ENCODE assay signal across 27 mouse cellular contexts in the genomic region with DNA sequence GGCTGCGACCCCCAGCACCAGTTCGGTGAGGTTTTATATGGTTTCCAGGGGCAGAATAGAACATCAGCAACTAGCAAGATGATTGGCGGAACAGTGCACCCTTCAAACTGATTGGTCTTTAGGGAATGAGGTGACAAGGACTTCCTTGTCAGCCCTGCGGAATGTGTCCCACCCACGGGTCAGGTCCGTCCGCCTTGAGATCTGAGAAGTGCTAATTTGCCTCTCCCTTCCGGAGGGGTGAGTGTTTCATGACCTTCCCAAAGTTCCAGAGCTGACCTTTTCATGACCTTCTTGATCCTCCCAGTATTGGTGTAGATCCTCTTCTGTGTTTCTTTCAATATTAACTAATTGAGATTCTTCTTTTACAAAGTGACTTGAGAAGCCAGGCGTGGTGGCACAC.
"Had no signal": no experiment of that assay in that cellular context is flagged by ENCODE, and none has a peak within 500 bp of the region (broad histone marks: within the 10 kb centered on the region; RNA-seq: fewer than 3 reads in every experiment).

No protein-coding gene starts in this region.

- H3K9me3 ChIP-seq: intestine, embryonic 15.5 days; limb, embryonic 15.5 days; liver, embryonic 12.5 days had no signal

- H3K4me3 ChIP-seq: heart, adult 2 months; heart, embryonic 12.5 days; hindbrain, embryonic 10.5 days; hindbrain, embryonic 12.5 days; intestine, embryonic 15.5 days; kidney, embryonic 15.5 days; limb, embryonic 13.5 days; limb, embryonic 15.5 days; liver, embryonic 12.5 days had no signal

- H3K4me1 ChIP-seq: hindbrain, embryonic 12.5 days; intestine, embryonic 15.5 days; limb, embryonic 13.5 days; limb, embryonic 15.5 days had no signal

- ATAC-seq: hindbrain, embryonic 16.5 days; inflammation-experienced regulatory T-cells, adult 6 months; intestine, embryonic 15.5 days; liver, embryonic 12.5 days had no signal

- DNase-seq: gastrocnemius, postnatal 14 days; gastrocnemius, postnatal 36 days; heart, adult 11 months; heart, adult 2 months; heart, postnatal 10 days; heart, postnatal 4 days; kidney, adult 11 months; kidney, adult 2 months; kidney, adult 9 months; kidney, postnatal 14 days; kidney, postnatal 36 days; layer of hippocampus, adult 9-11 months; layer of hippocampus, postnatal 36 days; left cerebral cortex, postnatal 4 days had no signal

- H3K36me3 ChIP-seq: heart, embryonic 12.5 days; hindbrain, embryonic 12.5 days; intestine, embryonic 15.5 days; kidney, embryonic 15.5 days; limb, embryonic 13.5 days; limb, embryonic 15.5 days; liver, embryonic 12.5 days had no signal

- H3K4me2 ChIP-seq: heart, embryonic 12.5 days; hindbrain, embryonic 12.5 days; hindbrain, embryonic 14.5 days; intestine, embryonic 15.5 days; kidney, embryonic 15.5 days; limb, embryonic 13.5 days; limb, embryonic 15.5 days; liver, embryonic 12.5 days had no signal

- H3K27me3 ChIP-seq: heart, embryonic 12.5 days; hindbrain, embryonic 12.5 days; intestine, embryonic 15.5 days; kidney, embryonic 15.5 days; limb, embryonic 13.5 days; limb, embryonic 15.5 days; liver, embryonic 12.5 days had no signal

- H3K27ac ChIP-seq: heart, adult 2 months; hindbrain, embryonic 10.5 days; hindbrain, embryonic 12.5 days; hindbrain, embryonic 14.5 days; intestine, embryonic 15.5 days; kidney, embryonic 15.5 days; kidney, postnatal 0 days; limb, embryonic 13.5 days; limb, embryonic 15.5 days; liver, embryonic 12.5 days; liver, embryonic 14.5 days had no signal

- H3K9ac ChIP-seq: heart, embryonic 12.5 days; hindbrain, embryonic 12.5 days; hindbrain, embryonic 14.5 days; intestine, embryonic 15.5 days; kidney, embryonic 15.5 days; limb, embryonic 13.5 days; limb, embryonic 15.5 days; liver, embryonic 12.5 days; liver, embryonic 14.5 days had no signal
